Mouse (Mus musculus): Measurements from ENCODE around the gene Dut.

- TF ChIP-seq POLR2A (IDR thresholded peaks at IDR 0.05; ENCODE audit: extremely low read depth, insufficient read depth, low read length) (no peak), CTCF (IDR thresholded peaks at IDR 0.05; ENCODE audit: low read depth, low read length) (peak; percentile 52)
Observed at GRCm38 (mm10) chr2:125214592-125214991, 32.4 kb upstream of the Dut start.

Data from liver, adult 2 months (tissue).